Mouse (Mus musculus) ES-E14 (cell line): ENCODE results near the gene Hcfc2.

ENCODE experiments used
- CHD2 ChIP-seq: IDR thresholded peaks from 2 replicates; pipeline ENCODE4 v1.6.1; 2014; ENCODE audit warnings: mild to moderate bottlenecking, low read depth, low read length, inconsistent platforms
- HCFC1 ChIP-seq: IDR thresholded peaks from 2 replicates; pipeline ENCODE4 v1.6.1; 2012; ENCODE audit warnings: low read length, inconsistent platforms, borderline replicate concordance; ENCODE audit not compliant: insufficient read depth
- MAFK ChIP-seq: IDR thresholded peaks from 2 replicates; pipeline ENCODE4 v1.6.1; 2014; ENCODE audit warnings: mild to moderate bottlenecking, low read depth, low read length, inconsistent platforms; ENCODE audit not compliant: insufficient read depth
- ZC3H11A ChIP-seq: IDR thresholded peaks from 2 replicates; pipeline ENCODE4 v1.6.1; 2012; ENCODE audit warnings: low read depth, mild to moderate bottlenecking, inconsistent platforms, low read length, borderline replicate concordance

DNA sequence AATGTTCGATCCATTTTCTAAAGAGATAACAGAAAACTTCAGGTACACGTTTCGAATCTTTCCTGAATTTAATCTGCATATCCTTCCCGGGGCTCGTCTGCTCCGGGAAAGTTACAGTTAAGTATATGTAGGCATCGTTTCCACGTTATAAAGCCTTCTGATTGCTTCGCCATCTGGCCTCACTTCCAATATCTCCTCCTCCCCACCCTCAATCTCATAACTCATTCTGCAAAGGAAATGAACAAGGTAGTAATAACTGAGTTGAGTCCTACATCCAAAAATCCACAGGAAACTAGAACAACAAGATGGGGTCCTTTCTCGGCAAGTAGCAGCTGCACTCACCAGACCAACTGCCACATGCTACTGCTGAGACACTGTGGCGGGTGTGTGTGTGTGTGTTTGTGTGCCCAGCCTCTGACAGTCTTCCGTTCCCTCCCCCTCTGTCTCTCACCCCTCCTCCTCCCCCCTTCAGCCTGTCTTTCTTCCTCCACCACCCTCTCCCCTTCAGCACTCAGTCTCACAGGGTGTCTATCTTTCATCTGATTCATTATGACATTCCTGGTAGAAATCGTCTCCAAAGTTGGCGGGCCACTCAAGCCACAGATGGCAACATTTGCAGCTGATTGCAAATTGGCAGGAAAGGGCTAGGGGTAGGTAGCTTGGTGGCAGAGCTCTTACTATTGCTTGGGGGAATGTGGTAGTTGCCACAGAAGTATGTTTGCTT, 33.5 kb upstream of the Hcfc2 start:
- TF ChIP-seq ZC3H11A (no peak), MAFK (no peak), HCFC1 (no peak), CHD2 (no peak)
